Mouse (Mus musculus) left cerebral cortex, postnatal 25 days (tissue): ENCODE measurements at regions not wholly inside any gene's neighbourhood (a gene's known extent, or its start where the extent isn't known, plus 50 kb on each side); places are given as distances from the start of the nearest gene placed in this dataset.

Experiments
- DNase-seq, 2 experiments: peaks; one replicate each; pipeline ENCODE4 v3.0.0; 2022; ENCODE audit warnings: low spot score in 2 of 2, mixed read lengths in 1 of 2
- intact Hi-C: fragments of 180-260 bp; cut with DNase I; formaldehyde crosslinking; loops from one replicate; pipeline ENCODE4 v1.15.1; 2025

GRCm38 (mm10) chr4:131014301-131015081 lies 70.3 kb downstream of the Matn1 start:
- intact Hi-C loops = no loop called here
- DNase-seq = no peak

DNA sequence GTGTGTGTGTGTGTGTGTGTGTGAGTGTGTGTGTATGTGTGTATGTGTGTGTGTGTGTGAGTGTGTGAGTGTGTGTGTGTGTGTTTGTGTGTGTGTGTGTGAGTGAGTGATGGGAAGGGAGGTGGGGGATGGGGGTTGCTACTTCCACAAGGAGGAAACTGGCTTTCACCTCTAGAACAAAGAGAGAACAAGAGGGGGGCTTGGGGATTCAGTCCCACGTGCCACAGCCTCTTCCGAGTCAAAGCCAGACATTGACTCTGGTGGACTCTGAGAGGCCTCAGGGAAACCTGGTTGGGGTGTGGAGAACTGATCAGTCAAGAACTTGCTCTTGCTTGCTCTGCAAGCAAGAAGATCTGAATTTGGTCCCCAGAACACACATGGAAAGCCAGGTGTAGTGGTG lies 71.0 kb downstream of the Matn1 start:
- DNase-seq = no peak
- intact Hi-C loops = no loop called here

DNA sequence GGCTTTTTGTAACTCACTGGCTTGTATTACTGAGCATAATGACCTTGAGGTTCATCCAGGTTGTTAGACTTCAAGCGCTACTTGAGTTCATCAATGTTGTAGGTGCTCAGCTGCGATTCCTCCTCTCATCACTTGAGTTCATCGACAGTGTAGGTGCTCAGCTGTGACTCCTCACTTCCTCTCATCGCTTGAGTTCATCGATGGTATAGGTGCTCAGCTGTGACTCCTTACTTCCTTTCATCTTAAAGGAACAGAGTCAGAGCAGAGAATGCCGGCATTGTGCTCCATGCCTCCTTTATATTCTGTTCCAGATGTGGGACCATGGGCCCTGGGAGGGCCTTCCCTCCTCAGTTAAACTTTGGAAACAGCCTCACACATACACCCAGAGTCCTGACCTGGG lies 79.4 kb downstream of the Matn1 start:
- no peak for DNase-seq
- intact Hi-C loops = no loop called here

DNA sequence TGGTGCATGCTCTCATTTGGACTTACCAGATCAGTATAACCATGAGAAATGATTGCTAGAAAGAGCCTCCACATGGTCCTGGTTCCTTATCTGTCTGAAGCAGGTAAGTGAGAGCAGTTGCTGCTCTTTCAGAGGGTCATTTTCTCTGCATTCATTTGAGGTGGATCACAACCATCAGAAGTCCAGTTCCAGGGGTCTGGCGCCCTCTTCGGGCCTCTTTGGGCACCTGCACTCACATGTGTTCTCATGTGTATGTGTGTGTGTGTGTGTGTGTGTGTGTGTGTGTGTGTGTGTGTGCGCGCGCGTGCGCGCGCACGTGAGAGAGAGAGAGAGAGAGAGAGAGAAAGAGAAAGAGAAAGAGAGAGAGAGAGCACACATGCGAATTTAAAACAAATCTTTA lies 92.1 kb downstream of the Matn1 start:
- intact Hi-C loops = no loop called here
- no peak for DNase-seq

GRCm38 (mm10) chr4:131037179-131037578 lies 93.0 kb downstream of the Matn1 start:
- intact Hi-C loops = no loop called here

DNA sequence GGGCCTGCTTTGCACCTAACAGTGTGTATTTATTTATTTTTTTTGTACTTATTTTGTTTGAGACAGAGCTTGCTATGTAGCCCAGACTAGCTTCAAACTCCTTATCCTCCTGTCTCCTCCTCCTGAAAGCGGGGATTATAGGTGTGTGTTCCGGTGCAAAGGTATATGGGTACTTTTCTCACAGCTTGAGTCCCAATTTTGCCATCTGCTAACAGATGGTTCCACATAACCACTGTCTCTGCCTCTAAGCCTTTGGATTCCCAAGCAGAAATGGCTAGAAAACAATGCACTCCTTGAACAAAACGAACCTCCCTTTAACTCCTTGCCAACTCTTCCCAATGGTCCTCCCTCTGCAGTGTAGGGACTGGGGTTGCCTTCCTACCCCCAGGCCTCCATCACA lies 95.5 kb downstream of the Matn1 start:
- peak; percentile 13 to 18 for DNase-seq
- intact Hi-C loops = no loop called here

More at GRCm38 (mm10) chr4:131037179-131037578, 93.0 kb downstream of the Matn1 start:
- no peak for DNase-seq

GRCm38 (mm10) chr4:131041210-131041609 lies 97.0 kb downstream of the Matn1 start:
- no peak for DNase-seq
- intact Hi-C loops = no loop called here

- intact Hi-C loops = no loop called here
Observed at GRCm38 (mm10) chr4:131046101-131046500, 101.9 kb downstream of the Matn1 start.

DNA sequence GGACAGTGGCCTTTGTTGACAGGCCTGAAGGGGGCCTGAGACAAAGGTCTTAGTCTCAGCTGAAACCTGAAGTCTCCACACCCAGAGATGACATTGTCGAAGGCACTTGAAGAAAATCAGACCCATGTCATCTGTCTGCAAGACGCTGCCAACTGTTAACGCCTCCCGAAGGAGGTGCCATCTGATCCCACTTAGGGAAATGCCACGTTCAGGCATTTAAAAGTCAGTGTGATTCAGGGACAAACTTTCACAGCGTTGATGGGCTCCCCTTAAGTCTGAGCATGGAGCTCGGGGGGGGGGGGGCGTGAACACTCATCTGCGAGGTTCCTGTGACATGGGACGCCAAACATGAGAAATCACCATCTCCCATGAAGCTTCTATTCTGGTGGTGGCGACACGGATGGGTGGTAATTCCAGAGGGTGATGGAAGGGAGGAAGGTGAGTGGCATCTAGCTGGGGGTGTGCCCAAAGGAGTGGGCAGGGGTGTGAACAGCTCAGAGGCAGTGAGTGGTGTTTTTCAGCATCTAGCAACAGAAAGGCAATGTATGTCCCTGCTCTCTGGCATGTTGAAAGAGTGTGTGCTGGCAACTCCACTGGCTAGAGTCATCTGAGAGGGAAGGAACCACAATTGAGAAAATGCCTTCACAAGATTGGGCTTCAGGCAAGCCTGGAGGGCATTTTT lies 102.9 kb downstream of the Matn1 start:
- intact Hi-C loops = no loop called here
- DNase-seq = peak; percentile 27 to 86

More at GRCm38 (mm10) chr4:131046101-131046500, 101.9 kb downstream of the Matn1 start:
- peak in 1 of 2 experiments; percentile 28 for DNase-seq

DNA sequence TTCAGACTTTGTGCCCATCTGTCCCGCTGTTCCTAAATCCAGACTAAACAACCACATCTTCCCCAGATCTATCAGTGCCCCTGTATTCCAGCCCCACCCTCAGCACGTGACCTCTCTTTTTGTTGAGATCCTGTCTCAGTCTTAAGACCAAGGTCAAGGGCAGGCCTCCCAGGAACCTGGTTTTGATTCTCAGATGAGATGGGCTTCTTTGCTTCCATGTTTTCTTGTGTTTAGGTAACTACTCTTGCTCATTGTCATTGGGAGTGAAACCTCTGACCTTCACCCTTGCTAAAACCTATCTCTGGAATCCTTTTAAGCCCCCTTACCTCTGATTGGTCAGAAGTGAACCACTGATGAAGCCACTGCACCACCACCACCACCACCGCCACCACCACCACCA lies 112.1 kb downstream of the Matn1 start:
- DNase-seq = no peak

DNA sequence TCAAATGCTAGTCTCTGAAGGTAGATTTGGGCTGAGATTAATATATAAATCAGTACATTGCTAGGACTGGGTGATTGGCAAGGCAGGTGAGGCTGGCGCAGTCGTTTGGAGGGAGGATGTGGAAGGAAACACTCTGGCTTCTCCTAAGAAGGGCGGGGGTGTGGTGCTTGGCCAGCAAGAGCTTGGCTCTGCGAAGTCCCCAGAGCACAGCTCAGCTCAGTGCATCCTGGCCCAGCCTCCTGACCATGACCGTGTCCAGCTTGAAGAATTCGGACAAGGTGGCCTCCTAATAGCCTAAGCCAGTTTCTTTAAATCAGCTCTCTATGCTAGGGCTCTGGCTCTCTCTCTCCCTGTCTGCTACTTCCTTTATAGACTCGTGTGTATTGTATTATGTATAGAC lies 115.4 kb downstream of the Matn1 start:
- DNase-seq = no peak
- intact Hi-C loops = no loop called here

More for the DNA sequence above, 112.1 kb downstream of the Matn1 start:
- intact Hi-C loops = no loop called here

DNA sequence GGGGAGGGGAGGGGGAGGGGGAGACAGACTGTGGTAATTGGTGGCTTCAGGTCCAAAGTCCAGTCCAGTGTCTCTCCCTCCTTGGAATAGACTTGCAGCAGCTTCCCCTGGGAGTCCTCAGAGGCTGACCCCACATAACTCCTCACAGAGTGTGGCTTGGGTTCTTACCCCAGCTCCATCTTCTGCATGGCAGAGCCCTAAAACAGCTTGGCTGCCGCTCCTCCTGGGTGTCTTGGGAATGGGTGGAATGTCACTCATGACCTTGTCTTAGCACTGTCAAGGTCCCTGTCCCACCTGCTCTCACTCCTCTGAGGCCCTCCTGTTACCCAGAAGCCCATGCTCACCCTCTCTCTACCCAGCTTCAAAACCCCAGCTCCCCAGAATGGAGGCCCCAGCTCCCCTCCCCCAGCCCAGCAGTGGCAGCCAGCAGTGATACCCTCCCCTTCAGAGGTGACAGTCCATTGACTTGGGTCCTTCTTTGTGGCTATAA lies 116.1 kb downstream of the Matn1 start:
- intact Hi-C loops = no loop called here
- DNase-seq = no peak

- intact Hi-C loops = no loop called here
- no peak for DNase-seq
Observed at GRCm38 (mm10) chr4:131060706-131061105, 116.5 kb downstream of the Matn1 start.

GRCm38 (mm10) chr4:131062592-131062991 lies 118.4 kb downstream of the Matn1 start:
- intact Hi-C loops = no loop called here
- DNase-seq = no peak

GRCm38 (mm10) chr4:131066186-131066939 lies 122.2 kb downstream of the Matn1 start:
- no peak for DNase-seq

DNA sequence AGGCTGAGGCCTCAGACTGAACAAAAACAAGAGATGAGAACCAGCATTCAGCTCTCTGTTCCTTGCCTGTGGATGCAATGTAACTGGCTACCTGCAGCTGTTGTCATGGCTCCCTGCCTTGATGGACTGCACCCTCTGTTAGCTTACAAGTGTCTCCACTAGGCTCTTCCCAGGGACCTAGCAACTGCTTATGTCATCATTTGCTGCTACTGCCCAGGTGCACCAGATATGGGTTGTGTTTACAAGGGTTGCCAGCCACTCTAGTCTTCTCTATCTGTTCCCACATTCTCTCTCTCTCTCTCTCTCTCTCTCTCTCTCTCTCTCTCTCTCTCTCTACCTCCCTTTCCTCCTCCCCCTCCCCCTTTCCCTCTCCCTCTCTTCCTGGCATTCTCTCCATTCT lies 126.4 kb downstream of the Matn1 start:
- intact Hi-C loops = no loop called here
- no peak for DNase-seq

More at GRCm38 (mm10) chr4:131066186-131066939, 122.2 kb downstream of the Matn1 start:
- intact Hi-C loops = no loop called here

GRCm38 (mm10) chr4:131072623-131073022 lies 128.4 kb downstream of the Matn1 start:
- intact Hi-C loops = no loop called here

DNA sequence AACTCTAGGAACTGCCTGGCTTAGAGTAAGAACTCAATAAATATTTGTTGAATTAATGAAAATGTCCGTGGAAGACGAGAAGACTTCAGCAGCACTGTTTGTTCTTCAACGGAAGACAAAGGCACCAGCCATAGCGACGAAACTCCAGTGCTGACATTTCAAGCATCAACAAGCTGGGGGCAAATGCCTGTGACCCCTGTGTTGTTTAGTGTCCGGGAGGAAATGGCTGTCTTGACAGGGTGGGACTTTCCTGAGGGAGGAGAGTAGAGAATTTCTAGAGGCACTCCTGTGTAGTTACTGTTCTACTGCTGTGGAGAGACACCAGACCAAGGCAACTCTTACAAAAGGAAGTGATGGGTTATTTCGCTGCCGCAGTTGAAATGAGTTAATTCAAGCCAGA lies 129.2 kb downstream of the Matn1 start:
- DNase-seq = no peak
- intact Hi-C loops = no loop called here

More at GRCm38 (mm10) chr4:131072623-131073022, 128.4 kb downstream of the Matn1 start:
- no peak for DNase-seq

DNA sequence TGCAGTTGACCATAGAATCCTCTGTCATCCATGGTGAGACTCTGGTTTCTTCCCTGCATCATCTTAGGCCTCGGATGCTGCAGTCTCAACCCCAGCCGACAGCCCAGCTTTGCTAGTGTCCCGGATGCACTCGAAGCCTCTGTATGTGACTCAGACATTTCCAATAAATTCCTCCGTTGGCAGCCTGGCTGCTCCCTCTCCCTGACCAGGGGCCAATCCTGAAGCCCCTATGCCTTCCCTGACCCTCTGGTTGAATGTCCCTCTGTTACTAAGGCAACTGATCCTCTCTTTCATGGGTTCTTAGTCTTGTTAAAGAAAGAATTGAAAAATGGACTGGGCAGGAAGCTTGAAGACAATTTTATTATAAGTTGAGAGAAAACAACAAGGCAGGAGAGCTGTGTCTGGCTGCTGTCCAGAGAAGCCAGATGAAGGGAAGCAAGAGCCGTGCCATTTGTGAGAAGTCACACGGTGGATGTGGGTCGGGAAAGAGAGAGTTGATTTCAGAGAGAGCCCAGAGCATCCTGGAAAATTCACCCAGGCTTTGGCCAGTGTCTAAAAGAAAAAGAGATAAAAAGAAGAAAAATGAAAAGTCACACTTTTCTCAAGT lies 131.2 kb downstream of the Matn1 start:
- no peak for DNase-seq
- intact Hi-C loops = no loop called here

- intact Hi-C loops = no loop called here
- DNase-seq = no peak
Observed at GRCm38 (mm10) chr4:131076628-131077027, 132.4 kb downstream of the Matn1 start.
